Mouse (Mus musculus) frontal cortex, postnatal 14 days (tissue): ENCODE results near the gene Mcm3.
"Not testable (repeated sequence)": the region's sequence is repeated elsewhere in the genome, so short reads cannot be mapped to it uniquely, and the experiment has no call there.

ENCODE experiments used
- DNase-seq, 2 experiments: peaks; one replicate each; pipeline ENCODE4 v3.0.0; 2022; ENCODE audit warnings: low spot score in 2 of 2

The Mcm3 gene

DNA sequence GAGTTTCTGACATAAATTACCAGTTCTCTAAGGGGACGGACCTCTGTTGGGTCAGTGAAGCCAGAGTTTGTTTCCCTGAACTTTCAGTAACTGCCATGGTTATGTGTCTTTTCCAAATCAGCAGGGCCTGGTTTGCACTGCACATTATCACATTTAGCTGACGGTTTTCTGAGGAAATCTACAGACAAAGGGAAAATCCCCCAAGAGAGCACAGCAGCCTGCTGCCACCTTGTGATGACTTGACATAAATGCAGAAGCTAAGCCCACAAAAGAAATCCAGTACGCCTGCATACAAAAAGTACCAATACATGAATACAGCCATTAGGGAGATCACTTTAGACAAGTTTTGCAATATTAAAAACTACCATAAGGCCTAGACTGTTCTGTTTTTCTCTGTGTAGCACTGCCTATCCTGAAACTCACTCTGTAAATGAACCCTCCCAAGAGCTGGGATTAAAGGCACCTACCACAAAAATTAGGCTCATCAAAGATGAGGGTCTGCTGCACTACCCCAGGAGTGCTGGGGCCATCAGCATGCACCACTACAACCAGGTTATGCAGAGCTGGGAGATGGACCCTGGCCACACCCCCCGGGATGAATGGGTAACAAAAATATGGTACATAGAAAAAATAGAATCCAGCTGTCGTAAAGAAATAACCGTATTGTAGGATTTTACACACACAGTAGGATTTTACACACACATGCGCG, 18.3 kb downstream of the Mcm3 start:
- DNase-seq: peak; percentile 13 to 39

- no peak for DNase-seq
These were observed 18.8 kb downstream of the Mcm3 start for GRCm38 (mm10) chr1:20801275-20801674.

DNA sequence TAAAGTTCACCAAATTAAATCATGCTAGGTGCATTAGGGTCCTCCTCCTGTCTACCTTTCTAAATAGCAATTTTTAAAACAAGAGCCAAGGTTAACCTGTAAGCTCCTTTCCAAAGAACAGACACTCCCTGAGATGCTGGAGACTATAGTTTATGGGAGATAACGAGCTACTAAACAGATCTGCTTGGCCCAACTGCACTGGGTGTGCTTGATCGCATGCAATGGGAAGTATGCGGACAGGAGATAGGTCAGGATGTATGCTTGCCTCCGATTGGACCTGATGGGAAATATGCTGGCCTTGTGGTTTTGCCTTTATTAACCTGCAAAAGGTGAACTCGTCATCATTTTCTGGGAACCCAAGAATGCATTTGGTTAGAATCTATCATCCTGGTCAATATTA, 24.9 kb downstream of the Mcm3 start:
- no peak for DNase-seq

GRCm38 (mm10) chr1:20794760-20795159, 25.4 kb downstream of the Mcm3 start:
- no peak for DNase-seq

- DNase-seq: no peak
These were observed 28.7 kb downstream of the Mcm3 start for GRCm38 (mm10) chr1:20791414-20791813.

GRCm38 (mm10) chr1:20790517-20790916, 29.6 kb downstream of the Mcm3 start, which contains the start of gene Il17f:
Gene Il17f, minus strand, starts transcription at chr1:20790617.
- not testable (repeated sequence) for DNase-seq

DNA sequence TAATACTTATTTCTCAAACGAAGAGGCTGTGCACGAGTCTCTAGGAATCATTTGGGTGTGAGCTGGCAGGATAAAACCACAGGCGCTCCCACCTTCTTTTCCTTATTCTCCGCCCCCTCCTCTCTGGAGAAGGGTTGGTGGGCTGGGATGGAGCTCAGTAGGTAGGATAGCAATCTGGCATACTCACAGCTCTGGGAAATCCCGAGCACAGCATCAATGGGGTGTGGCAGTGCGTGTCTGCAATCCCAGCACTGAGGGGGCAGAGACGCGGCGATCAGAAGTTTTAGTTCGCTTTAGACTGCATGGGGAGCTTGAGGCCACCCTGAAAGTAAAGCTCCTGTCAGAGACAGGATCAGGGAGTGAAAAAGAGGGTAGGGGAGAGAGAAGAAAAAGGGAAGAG, 31.7 kb downstream of the Mcm3 start:
- DNase-seq: no peak

- no peak for DNase-seq
These were observed 33.1 kb downstream of the Mcm3 start for GRCm38 (mm10) chr1:20787046-20787445.

- DNase-seq: no peak
These were observed 41.7 kb downstream of the Mcm3 start for GRCm38 (mm10) chr1:20778366-20778765.

GRCm38 (mm10) chr1:20774026-20774730, 45.9 kb downstream of the Mcm3 start:
- not testable (repeated sequence) for DNase-seq

DNA sequence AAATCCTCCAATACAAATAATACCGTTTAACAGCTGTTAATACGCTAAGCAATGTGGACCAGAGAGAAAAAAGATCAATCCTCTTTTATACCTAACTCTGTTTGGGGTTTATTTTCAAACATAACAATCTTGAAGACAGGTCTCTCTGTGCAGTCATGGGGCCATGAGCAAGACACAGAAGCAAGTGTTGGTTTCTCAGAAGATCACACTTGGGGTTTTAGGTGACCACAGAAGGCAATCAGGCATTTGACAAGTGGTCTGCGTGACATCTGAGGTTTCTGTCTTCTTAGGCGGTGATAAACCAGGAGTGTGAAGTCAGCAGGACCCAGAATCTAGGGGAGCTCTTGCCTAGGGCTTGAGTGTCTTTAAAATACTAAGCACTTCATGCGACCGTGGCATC, 53.6 kb downstream of the Mcm3 start:
- DNase-seq: no peak

GRCm38 (mm10) chr1:20761411-20761810, 58.7 kb downstream of the Mcm3 start:
- DNase-seq: no peak

- no peak for DNase-seq
These were observed 59.8 kb downstream of the Mcm3 start for GRCm38 (mm10) chr1:20760331-20760730.

DNA sequence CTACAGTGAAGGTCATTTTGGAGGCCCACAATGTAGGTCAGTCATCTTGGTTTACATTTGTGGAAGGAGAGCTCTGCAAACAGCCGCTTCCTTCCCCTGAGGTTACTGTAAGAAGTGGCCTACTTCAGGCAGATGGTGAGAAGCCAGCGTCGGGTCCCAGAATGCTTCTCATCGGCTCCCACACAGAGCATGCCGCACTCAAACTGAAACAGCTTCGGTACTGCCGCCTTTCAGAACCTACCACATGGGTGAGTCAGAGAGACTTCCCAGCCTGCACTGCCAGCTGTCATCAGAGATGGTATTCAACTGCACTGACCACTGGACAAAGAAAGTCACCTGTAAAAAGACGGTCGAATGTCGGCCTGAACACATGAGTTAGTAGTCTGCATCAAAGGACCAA, 60.3 kb downstream of the Mcm3 start:
- peak; percentile 17 to 18 for DNase-seq

DNA sequence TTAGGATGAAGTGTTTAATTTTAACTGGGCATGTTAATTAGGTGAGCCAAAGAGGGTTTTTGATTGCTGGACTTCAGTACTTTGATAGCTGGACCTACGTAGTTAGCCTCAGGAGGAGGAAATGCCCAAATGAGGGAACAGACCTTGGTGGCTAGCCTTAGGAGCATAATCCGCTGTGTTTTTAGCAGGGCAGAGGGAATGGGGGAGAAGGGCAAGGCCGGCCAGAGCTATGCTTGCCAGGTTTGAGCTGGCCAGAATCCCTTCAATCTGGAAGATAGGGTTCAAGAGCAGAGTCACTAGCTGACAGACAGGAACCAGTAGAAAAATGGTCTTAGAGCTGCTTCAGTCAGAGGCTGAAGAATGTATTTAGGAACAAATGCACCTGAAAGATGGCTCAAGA, 62.5 kb downstream of the Mcm3 start:
- no peak for DNase-seq

GRCm38 (mm10) chr1:20754439-20754838, 65.7 kb downstream of the Mcm3 start:
- DNase-seq: no peak
